Mouse (Mus musculus) heart, adult 2 months (tissue): Measurements from ENCODE around the gene Nhlrc1. TPM values are rescaled to one million over a fixed set of nuclear protein-coding genes. Genes with fewer than 3 reads are reported as not detected.

Source experiments
- DNase-seq, 2 experiments: peaks; one replicate each; pipeline ENCODE4 v3.0.0; 2021
- H3K27ac ChIP-seq: fragments of 200-600 bp; 2 replicates; pipeline ENCODE4 v1.8.1; 2022
- H3K27me3 ChIP-seq: fragments of 200-500 bp; 2 replicates; pipeline ENCODE4 v1.6.1; 2012; ENCODE audit warnings: mild to moderate bottlenecking, low read length, inconsistent platforms, mixed read lengths; ENCODE audit not compliant: control insufficient read depth, insufficient read depth
- H3K36me3 ChIP-seq: fragments of 200-500 bp; 2 replicates; pipeline ENCODE4 v1.6.1; 2012; ENCODE audit warnings: low read length, inconsistent platforms; ENCODE audit not compliant: control insufficient read depth, insufficient read depth
- H3K4me1 ChIP-seq: fragments of 200-500 bp; 2 replicates; pipeline ENCODE4 v1.6.1; 2011; ENCODE audit warnings: low read length; ENCODE audit not compliant: control insufficient read depth, insufficient read depth
- H3K4me3 ChIP-seq: fragments of 200-600 bp; 2 replicates; pipeline ENCODE4 v1.8.1; 2022
- H3K79me2 ChIP-seq: fragments of 200-500 bp; replicated peaks from 2 replicates; pipeline ENCODE4 v1.6.1; 2012; ENCODE audit warnings: mild to moderate bottlenecking, inconsistent platforms, low read length, moderate library complexity, mixed read lengths; ENCODE audit not compliant: control insufficient read depth, insufficient read depth
- H3K9ac ChIP-seq: fragments of 200-500 bp; 2 replicates; pipeline ENCODE4 v1.6.1; 2012; ENCODE audit warnings: low read depth, mild to moderate bottlenecking, control low read depth, inconsistent platforms, low read length, mixed read lengths
- CTCF ChIP-seq: fragments of 200-600 bp; IDR thresholded peaks from 2 replicates; pipeline ENCODE4 v1.8.1; 2022; ENCODE audit warnings: antibody characterized with exemption, mild to moderate bottlenecking, moderate library complexity
- EP300 ChIP-seq: fragments of 200-500 bp; IDR thresholded peaks from 2 replicates; pipeline ENCODE4 v1.6.1; 2011; ENCODE audit warnings: low read depth, low read length, control low read depth; ENCODE audit not compliant: insufficient read depth
- POLR2A ChIP-seq: fragments of 200-500 bp; IDR thresholded peaks from 2 replicates; pipeline ENCODE4 v1.6.1; 2011; ENCODE audit warnings: mild to moderate bottlenecking, low read depth, low read length, control low read depth; ENCODE audit not compliant: insufficient read depth
- WGBS: fragments of 180-500 bp; shearing (Covaris S2); methylation state at CpG from one replicate; pipeline ENCODE4 v1.1.7; 2018; 5-methylcytosine and 5-hydroxymethylcytosine counted together
- intact Hi-C: fragments of 180-260 bp; cut with DNase I; formaldehyde crosslinking; loops from one replicate; pipeline ENCODE4 v1.15.1; 2025
- polyA plus RNA-seq: library from polyadenylated mRNA; depleted of rRNA; stranded (reverse); fragments of >200 nt; gene quantifications from 2 replicates; pipeline ENCODE4 v1.2.3, GENCODE M21; 2012
- total RNA-seq, 2 experiments: library from RNA; stranded (reverse); gene quantifications; 2 replicates each; pipeline ENCODE4 v1.2.3; 2021

Gene Nhlrc1
- total and polyA plus RNA-seq, 3 experiments: 6.1 to 6.8 (median 6.6) TPM

DNA sequence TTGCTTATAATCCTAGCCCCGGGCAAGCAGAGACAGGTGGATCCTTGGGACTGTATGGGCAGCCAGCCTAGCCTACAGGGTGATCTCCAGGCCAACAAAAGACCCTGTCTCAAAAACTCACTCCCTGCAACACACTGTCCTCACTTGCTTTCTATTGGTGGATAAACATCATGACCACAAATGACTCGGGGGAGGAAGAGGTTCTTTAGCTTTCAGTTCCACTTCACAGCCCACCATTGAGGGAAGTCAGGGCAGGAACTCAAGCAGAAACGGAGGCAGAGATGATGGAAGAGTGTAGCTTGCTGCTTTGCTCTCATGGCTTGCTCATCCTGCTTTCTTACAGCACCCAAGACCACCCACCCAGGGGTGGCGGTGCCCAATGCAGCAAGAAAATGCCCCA lies 17.3 kb downstream of the Nhlrc1 start:
- Histone ChIP-seq H3K4me1 (peaks cover 1% of the 10 kb centered on the region; the same call in 1 of the 2 replicates), H3K79me2 (no peaks in the 10 kb centered on the region), H3K4me3 (no peak overlapping the region), H3K36me3 (no peaks in the 10 kb centered on the region), H3K9ac (no peak overlapping the region), H3K27ac (no peak overlapping the region), H3K27me3 (no peaks in the 10 kb centered on the region)
- intact Hi-C loops: no loop called here
- 77% methylated on average over 4 of the region's 4 CpGs for WGBS
- no peak for TF ChIP-seq CTCF
- TF ChIP-seq POLR2A: no peak
- no peak for TF ChIP-seq EP300
- DNase-seq: no peak

DNA sequence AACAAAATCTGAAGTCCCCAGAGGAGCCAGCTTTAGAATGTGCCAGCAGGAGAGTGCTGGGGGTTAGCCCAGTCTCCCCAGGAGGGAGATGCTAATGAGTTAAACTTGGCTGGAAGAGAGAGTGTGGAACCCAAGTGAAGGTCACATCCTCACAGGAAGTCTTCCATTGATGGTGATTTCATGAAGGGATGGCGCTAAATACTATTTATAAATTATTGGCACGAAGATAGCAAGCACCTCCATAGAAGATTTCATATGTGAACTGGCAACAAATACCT lies 21.4 kb downstream of the Nhlrc1 start:
- Histone ChIP-seq H3K4me1 (peaks cover 4% of the 10 kb centered on the region), H3K27ac (no peak overlapping the region), H3K9ac (no peak overlapping the region), H3K4me3 (no peak overlapping the region), H3K36me3 (no peaks in the 10 kb centered on the region; the same call in 1 of the 2 replicates), H3K79me2 (no peaks in the 10 kb centered on the region), H3K27me3 (no peaks in the 10 kb centered on the region)
- 26% methylated on average over 2 of the region's 2 CpGs for WGBS
- TF ChIP-seq EP300 (no peak), CTCF (no peak), POLR2A (no peak)
- intact Hi-C loops: no loop called here
- no peak for DNase-seq

- Histone ChIP-seq H3K4me1 (peaks cover 5% of the 10 kb centered on the region), H3K9ac (no peak overlapping the region), H3K79me2 (no peaks in the 10 kb centered on the region), H3K27ac (no peak overlapping the region), H3K36me3 (no peaks in the 10 kb centered on the region; the same call in 1 of the 2 replicates), H3K4me3 (no peak overlapping the region), H3K27me3 (no peaks in the 10 kb centered on the region)
- no peak for DNase-seq
- no peak for TF ChIP-seq POLR2A
- no peak for TF ChIP-seq CTCF
- TF ChIP-seq EP300: no peak
- WGBS: 92% methylated on average over 7 of the region's 7 CpGs
- intact Hi-C loops: no loop called here
Measured at GRCm38 (mm10) chr13:46992516-46993273, 22.0 kb downstream of the Nhlrc1 start.

DNA sequence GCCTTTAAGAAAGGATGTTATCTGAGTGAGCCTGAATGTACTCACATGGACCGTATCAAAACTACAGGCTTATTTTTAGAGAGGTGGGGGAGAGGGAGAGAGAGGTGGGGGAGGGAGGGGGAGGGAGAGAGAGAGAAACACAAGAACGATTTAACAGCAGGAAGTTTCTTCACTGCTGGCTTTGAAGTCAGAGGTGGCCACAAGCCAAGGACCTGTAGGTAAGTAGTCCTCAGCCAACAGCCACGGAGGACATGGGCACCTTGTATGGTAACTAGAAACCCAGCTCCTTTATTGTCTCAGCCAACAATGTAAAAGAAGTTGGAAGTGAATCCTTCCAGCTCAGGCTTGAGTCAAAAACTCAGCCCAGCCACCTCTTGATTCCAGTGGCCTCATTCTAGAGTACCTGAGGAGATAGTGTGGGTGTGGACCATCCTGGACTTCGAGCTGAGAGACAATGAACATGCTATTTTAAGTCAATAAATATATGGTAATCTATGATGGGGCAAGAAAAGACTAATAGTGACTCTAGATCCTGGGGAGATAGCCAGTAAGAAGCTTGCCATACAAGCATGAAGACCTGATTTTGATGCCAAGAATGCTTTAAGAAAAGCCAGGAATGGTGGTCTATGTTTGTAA lies 24.2 kb downstream of the Nhlrc1 start:
- WGBS: 7% methylated on average over 4 of the region's 4 CpGs
- TF ChIP-seq CTCF (no peak), EP300 (no peak), POLR2A (no peak)

DNA sequence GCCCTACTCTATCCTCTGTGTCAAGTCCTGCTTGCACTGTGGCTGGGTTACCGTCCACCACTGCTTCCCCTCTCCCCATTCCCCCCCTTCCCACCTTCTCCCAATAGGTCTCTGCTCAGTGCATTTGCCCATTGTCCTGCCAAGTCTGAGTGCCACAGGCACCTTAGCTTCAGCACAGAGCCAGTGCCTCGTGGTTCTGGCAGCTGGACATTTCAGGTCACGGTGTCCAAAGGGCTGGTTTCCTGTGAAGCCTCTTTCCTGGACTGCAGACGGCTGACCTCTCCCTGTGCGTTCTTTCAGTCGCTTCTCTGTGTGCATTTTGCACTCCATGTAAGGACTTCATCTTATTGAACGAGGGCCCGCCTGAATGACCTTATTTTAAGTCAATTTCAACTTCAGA lies 26.7 kb downstream of the Nhlrc1 start:
- WGBS: 29% methylated on average over 8 of the region's 8 CpGs
- peaks cover 5% of the 10 kb centered on the region for H3K4me1 ChIP-seq
- intact Hi-C loops: no loop called here

More for the DNA sequence above, 24.2 kb downstream of the Nhlrc1 start:
- intact Hi-C loops: no loop called here
- H3K4me1 ChIP-seq: peaks cover 5% of the 10 kb centered on the region
- DNase-seq: no peak
- H3K79me2 ChIP-seq: no peaks in the 10 kb centered on the region
- H3K27ac ChIP-seq: no peak overlapping the region
- no peaks in the 10 kb centered on the region; the same call in 1 of the 2 replicates for H3K36me3 ChIP-seq
- H3K27me3 ChIP-seq: no peaks in the 10 kb centered on the region
- no peak overlapping the region for H3K4me3 ChIP-seq
- no peak overlapping the region for H3K9ac ChIP-seq

DNA sequence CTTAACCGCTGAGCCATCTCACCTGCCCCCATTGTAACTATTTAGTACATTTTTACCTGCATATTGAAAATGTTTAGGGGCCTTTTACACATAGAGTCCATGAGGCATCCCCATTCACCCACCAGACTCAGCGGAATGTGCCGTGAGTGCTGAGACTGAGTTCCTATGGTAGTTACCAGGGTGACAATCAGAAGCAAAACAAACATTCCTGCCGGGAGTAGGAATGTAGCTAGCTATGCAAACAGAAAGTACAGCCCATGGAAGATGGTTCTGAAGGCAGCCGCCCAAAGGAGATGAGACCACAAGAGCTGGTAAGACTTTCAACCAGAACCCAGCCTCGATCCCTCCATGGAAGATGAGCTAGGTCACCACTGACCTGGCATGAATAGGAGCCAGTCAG lies 28.4 kb downstream of the Nhlrc1 start:
- H3K79me2 ChIP-seq: no peaks in the 10 kb centered on the region
- DNase-seq: no peak

More for the DNA sequence above, 26.7 kb downstream of the Nhlrc1 start:
- H3K27me3 ChIP-seq: no peaks in the 10 kb centered on the region
- peak; percentile 82; the same call in 1 of the 2 replicates for TF ChIP-seq EP300
- no peak for TF ChIP-seq CTCF
- 0 out of 2 replicates have a peak, but pooled peaks have one; percentile 22 for TF ChIP-seq POLR2A
- H3K36me3 ChIP-seq: no peaks in the 10 kb centered on the region; the same call in 1 of the 2 replicates
- peak; percentile 38 to 52 for DNase-seq
- no peaks in the 10 kb centered on the region for H3K79me2 ChIP-seq
- no peak overlapping the region for H3K27ac ChIP-seq
- no peak overlapping the region for H3K4me3 ChIP-seq
- H3K9ac ChIP-seq: no peak overlapping the region

More for the DNA sequence above, 28.4 kb downstream of the Nhlrc1 start:
- no peak overlapping the region for H3K4me3 ChIP-seq
- H3K9ac ChIP-seq: no peak overlapping the region
- H3K36me3 ChIP-seq: no peaks in the 10 kb centered on the region; the same call in 1 of the 2 replicates
- TF ChIP-seq CTCF (no peak; the same call in 1 of the 2 replicates), EP300 (no peak), POLR2A (no peak)
- H3K4me1 ChIP-seq: peaks cover 5% of the 10 kb centered on the region
- intact Hi-C loops: no loop called here
- no peak overlapping the region for H3K27ac ChIP-seq
- H3K27me3 ChIP-seq: no peaks in the 10 kb centered on the region
- WGBS: 41% methylated on average over 6 of the region's 6 CpGs
